Mouse (Mus musculus): ENCODE measurements around the gene Olfr117.
"Not testable (repeated sequence)": the region's sequence is repeated elsewhere in the genome, so short reads cannot be mapped to it uniquely, and the experiment has no call there.

Olfr117 gene

DNA sequence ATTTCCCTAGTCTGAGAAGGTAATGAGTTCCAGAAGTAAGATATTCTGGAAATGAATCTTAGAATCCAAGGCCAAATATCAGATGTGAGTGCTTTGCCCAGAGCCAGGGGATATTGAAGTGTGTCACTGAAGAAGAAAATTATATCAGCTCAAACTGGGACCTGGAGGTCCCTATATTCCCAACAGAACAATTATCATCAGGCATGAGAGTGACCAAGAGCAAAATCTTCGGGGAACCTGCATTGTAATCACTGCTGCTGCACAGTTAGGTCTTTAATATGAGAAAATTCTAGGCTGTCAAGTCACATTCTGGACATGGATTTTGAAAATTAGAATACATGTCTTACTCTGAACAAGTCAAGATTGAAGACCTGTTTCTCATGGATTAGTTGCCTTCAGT is at the start of gene Olfr117:
Gene Olfr117 (minus strand): TSS at position 101 of the 400 bp plus-strand sequence.
- no peak for DNase-seq

GRCm38 (mm10) chr17:37696264-37696663 is 32.7 kb upstream of the Olfr117 start, which contains the start of gene Olfr119:
Gene Olfr119 (plus strand): TSS chr17:37696564.
- DNase-seq, result not testable (repeated sequence)

GRCm38 (mm10) chr17:37666688-37667087 is 3.1 kb upstream of the Olfr117 start, which contains the start of gene Olfr118:
Gene Olfr118 (plus strand): TSS chr17:37666988.
- no peak for DNase-seq

GRCm38 (mm10) chr17:37627009-37627408 is 36.6 kb downstream of the Olfr117 start, which contains the start of the genes Olfr115 and Olfr116:
Gene Olfr115 (minus strand): TSS chr17:37627109.
Gene Olfr116 (minus strand): TSS chr17:37627199.
- no peak for DNase-seq

Data from liver (tissue).